Mouse (Mus musculus): ENCODE data around the gene Tmc1.

- TF ChIP-seq CTCF (IDR thresholded peaks at IDR 0.05; ENCODE audit: control insufficient read depth, insufficient read depth, insufficient read length) (no peak), CEBPB (IDR thresholded peaks at IDR 0.05; ENCODE audit: low read depth) (no peak), USF1 (IDR thresholded peaks at IDR 0.05; ENCODE audit: low read depth) (no peak), MYOG (IDR thresholded peaks at IDR 0.05; ENCODE audit: control insufficient read depth, extremely low read depth, insufficient read length) (no peak)
Observed at GRCm38 (mm10) chr19:20797558-20798101, 156.4 kb downstream of the Tmc1 start.
